Mouse (Mus musculus) midbrain, embryonic 12.5 days (tissue): Measurements from ENCODE around the gene Nos1ap. TPM values are rescaled to one million over a fixed set of nuclear protein-coding genes. Genes with fewer than 3 reads are reported as not detected.

Experiments
- ATAC-seq: fragments of 200-750 bp; cut with Nextera tagmentation; 2 replicates; pipeline ENCODE4 v1.8.0; 2017; ENCODE audit warnings: low read depth, moderate TSS enrichment, moderate library complexity; ENCODE audit not compliant: low FRiP score
- H3K27ac ChIP-seq: fragments of 300-500 bp; sonication (generic); replicated peaks from 2 replicates; pipeline ENCODE4 v1.5.1; 2016; ENCODE audit warnings: mild to moderate bottlenecking
- H3K27me3 ChIP-seq: fragments of 300-500 bp; sonication (generic); 2 replicates; pipeline ENCODE4 v1.6.1; 2016; ENCODE audit warnings: mild to moderate bottlenecking
- H3K36me3 ChIP-seq: fragments of 300-500 bp; sonication (generic); 2 replicates; pipeline ENCODE4 v1.6.1; 2016
- H3K4me1 ChIP-seq: fragments of 300-500 bp; sonication (generic); 2 replicates; pipeline ENCODE4 v1.6.1; 2016
- H3K4me2 ChIP-seq: fragments of 300-500 bp; sonication (generic); replicated peaks from 2 replicates; pipeline ENCODE4 v1.6.1; 2016; ENCODE audit warnings: mild to moderate bottlenecking, moderate library complexity
- H3K4me3 ChIP-seq: fragments of 300-500 bp; sonication (generic); 2 replicates; pipeline ENCODE4 v1.5.1; 2016; ENCODE audit warnings: mild to moderate bottlenecking
- H3K9ac ChIP-seq: fragments of 300-500 bp; sonication (generic); replicated peaks from 2 replicates; pipeline ENCODE4 v1.6.1; 2016; ENCODE audit warnings: mild to moderate bottlenecking, moderate library complexity
- H3K9me3 ChIP-seq: fragments of 300-500 bp; sonication (generic); 2 replicates; pipeline ENCODE4 v1.6.1; 2016; ENCODE audit warnings: mild to moderate bottlenecking
- WGBS: fragments of 180-500 bp; shearing (Covaris S2); methylation state at CpG from one replicate; pipeline ENCODE4 v1.1.7; 2016; 5-methylcytosine and 5-hydroxymethylcytosine counted together
- polyA plus RNA-seq: library from polyadenylated mRNA; unstranded; fragments of >200 nt; fragmentation: Nextera tagmentation; extraction: Ambion mirVana; gene quantifications from 2 replicates; pipeline ENCODE4 v1.2.1, GENCODE M21; 2016

Gene Nos1ap
- polyA plus RNA-seq: 11.9 and 15.4 TPM in 2 replicates

GRCm38 (mm10) chr1:170589219-170590040 is at the start of gene Nos1ap:
Gene Nos1ap (minus strand): TSS chr1:170589861.
- Histone ChIP-seq H3K4me1 (peaks cover 15% of the 10 kb centered on the region; the same call in 1 of the 2 replicates), H3K9me3 (no peaks in the 10 kb centered on the region), H3K4me2 (peak within 1 kb of the TSS; percentile 95), H3K27me3 (peaks cover 30% of the 10 kb centered on the region), H3K27ac (peak within 1 kb of the TSS; percentile 65), H3K9ac (peak within 1 kb of the TSS; percentile 88), H3K36me3 (no peaks in the 10 kb centered on the region), H3K4me3 (peak within 1 kb of the TSS; percentile 84)
- ATAC-seq: peak; percentile 91
- under 1% methylated on average over 69 of the region's 106 CpGs for WGBS

- Histone ChIP-seq H3K27ac (no peak overlapping the region), H3K4me3 (no peak overlapping the region), H3K9me3 (no peaks in the 10 kb centered on the region), H3K27me3 (no peaks in the 10 kb centered on the region), H3K9ac (no peak overlapping the region), H3K4me2 (no peak overlapping the region), H3K4me1 (no peaks in the 10 kb centered on the region), H3K36me3 (no peaks in the 10 kb centered on the region)
- WGBS: 88% methylated on average over 7 of the region's 7 CpGs
- ATAC-seq: no peak
These were observed 49.3 kb upstream of the Nos1ap start for GRCm38 (mm10) chr1:170638941-170639340.

GRCm38 (mm10) chr1:170632856-170633255 is 43.2 kb upstream of the Nos1ap start:
- Histone ChIP-seq H3K4me1 (no peaks in the 10 kb centered on the region), H3K9me3 (no peaks in the 10 kb centered on the region), H3K4me3 (no peak overlapping the region), H3K36me3 (no peaks in the 10 kb centered on the region), H3K27ac (no peak overlapping the region), H3K9ac (no peak overlapping the region), H3K4me2 (no peak overlapping the region), H3K27me3 (no peaks in the 10 kb centered on the region)
- 64% methylated on average over 4 of the region's 4 CpGs for WGBS
- ATAC-seq: 0 out of 2 replicates have a peak, but pooled peaks have one; percentile 38

GRCm38 (mm10) chr1:170632385-170632784 is 42.7 kb upstream of the Nos1ap start:
- H3K4me1 ChIP-seq: no peaks in the 10 kb centered on the region
- no peak overlapping the region for H3K4me2 ChIP-seq
- no peaks in the 10 kb centered on the region for H3K9me3 ChIP-seq
- H3K4me3 ChIP-seq: no peak overlapping the region
- no peaks in the 10 kb centered on the region for H3K36me3 ChIP-seq
- no peaks in the 10 kb centered on the region for H3K27me3 ChIP-seq
- no peak overlapping the region for H3K27ac ChIP-seq
- no peak overlapping the region for H3K9ac ChIP-seq
- 17% methylated on average over 3 of the region's 3 CpGs for WGBS
- peak; percentile 68; the same call in 1 of the 2 replicates for ATAC-seq

- H3K36me3 ChIP-seq: no peaks in the 10 kb centered on the region
- no peaks in the 10 kb centered on the region for H3K27me3 ChIP-seq
- H3K4me2 ChIP-seq: no peak overlapping the region
- no peak for ATAC-seq
- H3K4me3 ChIP-seq: no peak overlapping the region
- H3K27ac ChIP-seq: no peak overlapping the region
- H3K4me1 ChIP-seq: no peaks in the 10 kb centered on the region
- H3K9me3 ChIP-seq: no peaks in the 10 kb centered on the region
- WGBS: 90% methylated on average over 5 of the region's 5 CpGs
- H3K9ac ChIP-seq: no peak overlapping the region
These were observed 41.9 kb upstream of the Nos1ap start for GRCm38 (mm10) chr1:170631571-170631970.

GRCm38 (mm10) chr1:170630489-170630888 is 40.8 kb upstream of the Nos1ap start:
- no peaks in the 10 kb centered on the region for H3K36me3 ChIP-seq
- ATAC-seq: no peak
- H3K27ac ChIP-seq: no peak overlapping the region
- H3K4me1 ChIP-seq: no peaks in the 10 kb centered on the region
- WGBS: 91% methylated on average over 4 of the region's 4 CpGs
- H3K9me3 ChIP-seq: no peaks in the 10 kb centered on the region
- no peak overlapping the region for H3K4me3 ChIP-seq
- H3K4me2 ChIP-seq: no peak overlapping the region
- H3K9ac ChIP-seq: no peak overlapping the region
- no peaks in the 10 kb centered on the region for H3K27me3 ChIP-seq

- Histone ChIP-seq H3K27ac (no peak overlapping the region), H3K36me3 (no peaks in the 10 kb centered on the region), H3K4me2 (no peak overlapping the region), H3K4me3 (no peak overlapping the region), H3K9ac (no peak overlapping the region), H3K4me1 (no peaks in the 10 kb centered on the region), H3K27me3 (no peaks in the 10 kb centered on the region), H3K9me3 (no peaks in the 10 kb centered on the region)
- 84% methylated on average over 1 of the region's 1 CpGs for WGBS
- no peak for ATAC-seq
These were observed 33.8 kb upstream of the Nos1ap start for GRCm38 (mm10) chr1:170623432-170623831.

GRCm38 (mm10) chr1:170622934-170623333 is 33.3 kb upstream of the Nos1ap start:
- Histone ChIP-seq H3K27ac (no peak overlapping the region; the same call in 1 of the 2 replicates), H3K4me1 (no peaks in the 10 kb centered on the region), H3K4me3 (no peak overlapping the region), H3K4me2 (no peak overlapping the region), H3K27me3 (no peaks in the 10 kb centered on the region), H3K9me3 (no peaks in the 10 kb centered on the region), H3K9ac (no peak overlapping the region), H3K36me3 (no peaks in the 10 kb centered on the region)
- WGBS: 86% methylated on average over 5 of the region's 5 CpGs
- ATAC-seq: no peak

GRCm38 (mm10) chr1:170619686-170620374 is 30.2 kb upstream of the Nos1ap start:
- H3K4me3 ChIP-seq: no peak overlapping the region
- no peak overlapping the region for H3K27ac ChIP-seq
- no peak for ATAC-seq
- H3K9ac ChIP-seq: no peak overlapping the region
- no peaks in the 10 kb centered on the region for H3K9me3 ChIP-seq
- WGBS: 85% methylated on average over 2 of the region's 2 CpGs
- H3K36me3 ChIP-seq: no peaks in the 10 kb centered on the region
- no peaks in the 10 kb centered on the region for H3K27me3 ChIP-seq
- H3K4me2 ChIP-seq: no peak overlapping the region
- no peaks in the 10 kb centered on the region for H3K4me1 ChIP-seq

GRCm38 (mm10) chr1:170612968-170613872 is 23.6 kb upstream of the Nos1ap start:
- WGBS: 59% methylated on average over 18 of the region's 18 CpGs
- H3K36me3 ChIP-seq: no peaks in the 10 kb centered on the region

GRCm38 (mm10) chr1:170611631-170612030 is 22.0 kb upstream of the Nos1ap start:
- Histone ChIP-seq H3K4me3 (no peak overlapping the region), H3K27me3 (no peaks in the 10 kb centered on the region), H3K9ac (no peak overlapping the region), H3K36me3 (no peaks in the 10 kb centered on the region), H3K4me1 (no peaks in the 10 kb centered on the region), H3K27ac (no peak overlapping the region), H3K9me3 (no peaks in the 10 kb centered on the region), H3K4me2 (no peak overlapping the region)
- ATAC-seq: no peak
- WGBS: 89% methylated on average over 3 of the region's 3 CpGs

More at GRCm38 (mm10) chr1:170612968-170613872, 23.6 kb upstream of the Nos1ap start:
- H3K4me2 ChIP-seq: no peak overlapping the region
- H3K27ac ChIP-seq: no peak overlapping the region
- no peak overlapping the region for H3K9ac ChIP-seq
- H3K27me3 ChIP-seq: no peaks in the 10 kb centered on the region
- ATAC-seq: peak; percentile 87
- no peaks in the 10 kb centered on the region for H3K4me1 ChIP-seq
- no peak overlapping the region for H3K4me3 ChIP-seq
- H3K9me3 ChIP-seq: no peaks in the 10 kb centered on the region
